Mouse (Mus musculus) cerebellum, postnatal 14 days (tissue): ENCODE data around the gene Gm11985.

Experiments
- DNase-seq, 2 experiments: peaks; one replicate each; pipeline ENCODE4 v3.0.0; 2021; ENCODE audit warnings: mixed read lengths in 2 of 2

Gene Gm11985

GRCm38 (mm10) chr11:7188469-7188868 lies at the start of gene Gm11985:
Gm11985 (minus strand) TSS chr11:7188569.
- no peak for DNase-seq

- DNase-seq = no peak
These were observed 49.3 kb upstream of the Gm11985 start for GRCm38 (mm10) chr11:7237712-7238111.

- DNase-seq = no peak
These were observed 48.4 kb upstream of the Gm11985 start for GRCm38 (mm10) chr11:7236751-7237150.

- DNase-seq = no peak
These were observed 46.7 kb upstream of the Gm11985 start for GRCm38 (mm10) chr11:7234981-7235609.

GRCm38 (mm10) chr11:7234436-7234835 lies 46.1 kb upstream of the Gm11985 start:
- no peak for DNase-seq

GRCm38 (mm10) chr11:7233333-7233732 lies 45.0 kb upstream of the Gm11985 start:
- no peak for DNase-seq

- no peak for DNase-seq
These were observed 43.6 kb upstream of the Gm11985 start for GRCm38 (mm10) chr11:7231958-7232357.

GRCm38 (mm10) chr11:7230000-7230399 lies 41.6 kb upstream of the Gm11985 start:
- no peak for DNase-seq

GRCm38 (mm10) chr11:7228107-7228506 lies 39.7 kb upstream of the Gm11985 start:
- no peak for DNase-seq

GRCm38 (mm10) chr11:7226810-7227550 lies 38.6 kb upstream of the Gm11985 start:
- no peak for DNase-seq

- peak; percentile 61 for DNase-seq
These were observed 37.8 kb upstream of the Gm11985 start for GRCm38 (mm10) chr11:7226200-7226599.

- peak in 1 of 2 experiments; percentile 40 for DNase-seq
These were observed 33.5 kb upstream of the Gm11985 start for GRCm38 (mm10) chr11:7221826-7222225.

- DNase-seq = peak; percentile 89 to 90
These were observed 27.3 kb upstream of the Gm11985 start for GRCm38 (mm10) chr11:7215703-7216102.

- peak; percentile 87 to 90 for DNase-seq
These were observed 26.4 kb upstream of the Gm11985 start for GRCm38 (mm10) chr11:7214761-7215160.

GRCm38 (mm10) chr11:7214342-7214660 lies 25.9 kb upstream of the Gm11985 start:
- no peak for DNase-seq

GRCm38 (mm10) chr11:7213501-7214341 lies 25.4 kb upstream of the Gm11985 start, which contains the start of gene Igfbp3:
Igfbp3 (minus strand) TSS chr11:7213923.
- peak; percentile 84 to 89 for DNase-seq

GRCm38 (mm10) chr11:7213161-7213500 lies 24.8 kb upstream of the Gm11985 start:
- no peak for DNase-seq

- DNase-seq = no peak
These were observed 23.9 kb upstream of the Gm11985 start for GRCm38 (mm10) chr11:7212126-7212798.

GRCm38 (mm10) chr11:7211211-7211610 lies 22.8 kb upstream of the Gm11985 start:
- peak; percentile 62 to 64 for DNase-seq

GRCm38 (mm10) chr11:7210343-7210742 lies 22.0 kb upstream of the Gm11985 start:
- DNase-seq = peak; percentile 84 to 86

- no peak for DNase-seq
These were observed 15.5 kb upstream of the Gm11985 start for GRCm38 (mm10) chr11:7203846-7204245.

GRCm38 (mm10) chr11:7202206-7202605 lies 13.8 kb upstream of the Gm11985 start:
- no peak for DNase-seq

- DNase-seq = no peak
These were observed 12.0 kb upstream of the Gm11985 start for GRCm38 (mm10) chr11:7200393-7200783.
